23 mouse cellular contexts compared by ENCODE assay signal in the genomic region with DNA sequence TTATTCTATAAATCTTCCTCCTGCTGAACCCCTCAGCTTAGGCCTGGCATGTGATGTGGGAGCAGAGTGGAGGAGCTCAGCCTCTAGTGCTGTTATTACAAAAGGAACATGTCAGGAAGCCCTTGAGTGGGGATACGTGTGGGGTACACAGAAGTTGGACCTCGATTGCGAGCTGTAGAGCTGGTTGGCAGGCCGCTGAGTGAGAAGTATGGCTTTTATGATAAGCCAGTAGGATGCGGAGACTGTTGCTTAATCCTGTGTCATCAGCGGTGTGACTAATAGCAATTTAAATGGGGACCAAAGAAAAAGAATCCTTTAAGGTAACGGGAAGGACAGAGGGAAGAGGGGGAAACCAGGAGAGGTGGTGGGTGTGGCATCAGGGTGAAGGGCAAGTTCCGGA. TPM values are rescaled to one million over a fixed set of nuclear protein-coding genes. Genes with fewer than 3 reads are reported as not detected.
DNase-seq lines count a peak whose midpoint lies in the region; ATAC-seq and TF ChIP-seq lines count a peak whose summit lies in the region.
"Had no signal": no experiment of that assay in that cellular context is flagged by ENCODE, and none has a peak within 500 bp of the region (broad histone marks: within the 10 kb centered on the region; RNA-seq: fewer than 3 reads in every experiment).

No protein-coding gene starts in this region.

- H3K27me3 ChIP-seq in heart, embryonic 11.5 days (ENCODE audit: control insufficient read depth, insufficient read depth, low read length): no peaks in the 10 kb centered on the region
- H3K27me3 ChIP-seq in E14TG2a.4 (ENCODE audit: insufficient read depth, low read length): no peaks in the 10 kb centered on the region
- H3K27me3 ChIP-seq in liver, postnatal 0 days (ENCODE audit: insufficient read depth, low read length): no peaks in the 10 kb centered on the region
- H3K27me3 ChIP-seq: intestine, embryonic 15.5 days had no signal

- H3K4me1 ChIP-seq in heart, embryonic 11.5 days (ENCODE audit: control insufficient read depth, insufficient read depth, low read length): 0 out of 2 replicates have a peak, but pooled peaks cover 2% of the 10 kb centered on the region
- peaks cover 59% of the 10 kb centered on the region for H3K4me1 ChIP-seq in E14TG2a.4 (replicated peaks; ENCODE audit: low read depth, low read length)
- H3K4me1 ChIP-seq in liver, postnatal 0 days (ENCODE audit: insufficient read depth): peaks cover 3% of the 10 kb centered on the region; the same call in 1 of the 2 replicates
- H3K4me1 ChIP-seq: intestine, embryonic 15.5 days had no signal

- TF ChIP-seq EP300 in liver, postnatal 0 days (IDR thresholded peaks at IDR 0.05; ENCODE audit: low read depth): peak; percentile 28; the same call in 1 of the 2 replicates

- H3K4me2 ChIP-seq in heart, embryonic 11.5 days: no peak overlapping the region
- no peak overlapping the region for H3K4me2 ChIP-seq in liver, postnatal 0 days (ENCODE audit: low read depth, low read length)
- H3K4me2 ChIP-seq: intestine, embryonic 15.5 days; midbrain, embryonic 12.5 days had no signal

- no peak for ATAC-seq in heart, embryonic 11.5 days (replicated peaks; ENCODE audit: insufficient number of reproducible peaks, low FRiP score, low TSS enrichment)
- ATAC-seq in erythroblast, adult 5-6 weeks (replicated peaks; ENCODE audit: low FRiP score, poor library complexity, severe bottlenecking): peak; percentile 47
- ATAC-seq in liver, postnatal 0 days: peak; percentile 63
- ATAC-seq: forebrain, postnatal 0 days; hindbrain, embryonic 16.5 days; intestine, embryonic 15.5 days; lung, postnatal 0 days had no signal

- WGBS in heart, embryonic 11.5 days (ENCODE audit: insufficient replicate concordance): 50% methylated on average over 8 of the region's 8 CpGs
- WGBS in liver, postnatal 0 days (ENCODE audit: insufficient replicate concordance): 51% methylated on average over 8 of the region's 8 CpGs

- no peak overlapping the region for H3K27ac ChIP-seq in heart, embryonic 11.5 days (ENCODE audit: low read depth, low read length)
- no peak overlapping the region for H3K27ac ChIP-seq in liver, postnatal 0 days (ENCODE audit: low read depth)
- H3K27ac ChIP-seq: heart, adult 2 months; intestine, embryonic 15.5 days; macrophage; midbrain, embryonic 12.5 days had no signal

- H3K9ac ChIP-seq in heart, embryonic 11.5 days (ENCODE audit: low read depth, low read length): no peak overlapping the region
- no peak overlapping the region for H3K9ac ChIP-seq in liver, postnatal 0 days (replicated peaks)
- H3K9ac ChIP-seq: forebrain, postnatal 0 days; intestine, embryonic 15.5 days; midbrain, embryonic 12.5 days had no signal

- H3K36me3 ChIP-seq in heart, embryonic 11.5 days (ENCODE audit: control insufficient read depth, insufficient read depth, low read length): no peaks in the 10 kb centered on the region
- no peaks in the 10 kb centered on the region for H3K36me3 ChIP-seq in E14TG2a.4 (ENCODE audit: insufficient read depth, low read length)
- H3K36me3 ChIP-seq in liver, postnatal 0 days (replicated peaks; ENCODE audit: insufficient read depth, low read length): no peaks in the 10 kb centered on the region
- H3K36me3 ChIP-seq: intestine, embryonic 15.5 days; midbrain, embryonic 12.5 days had no signal

- peak; percentile 78 for DNase-seq in heart, adult 11 months
- no peak for DNase-seq in liver, postnatal 0 days
- DNase-seq in spleen, postnatal 4 days (ENCODE audit: low spot score in 2 of 2): no peak
- no peak for DNase-seq in urinary bladder, postnatal 4 days (ENCODE audit: low spot score in 2 of 2)
- DNase-seq in thymus, postnatal 4 days: no peak
- DNase-seq: cerebellum, adult 18-20 months; cerebellum, postnatal 25 days; embryo, embryonic 11 days; forebrain, postnatal 0 days; gastrocnemius, postnatal 14 days; heart, adult 2 months; heart, postnatal 4 days; kidney, adult 8-10 months; kidney, postnatal 10 days; right cerebral cortex, postnatal 14 days had no signal

- H3K9me3 ChIP-seq in heart, embryonic 11.5 days (replicated peaks; ENCODE audit: control insufficient read depth, low read length): no peaks in the 10 kb centered on the region
- H3K9me3 ChIP-seq in E14TG2a.4 (ENCODE audit: low read length): no peaks in the 10 kb centered on the region
- no peaks in the 10 kb centered on the region for H3K9me3 ChIP-seq in liver, postnatal 0 days (ENCODE audit: low read length)
- H3K9me3 ChIP-seq: intestine, embryonic 15.5 days; midbrain, embryonic 12.5 days had no signal

- H3K4me3 ChIP-seq in heart, embryonic 11.5 days (ENCODE audit: low read depth, low read length): no peak overlapping the region
- H3K4me3 ChIP-seq in E14TG2a.4 (replicated peaks; ENCODE audit: low read length): 0 out of 2 replicates have a peak overlapping the region, but pooled peaks have one; percentile 8
- H3K4me3 ChIP-seq in liver, postnatal 0 days (ENCODE audit: low read depth, low read length): no peak overlapping the region
- H3K4me3 ChIP-seq: heart, adult 2 months; intestine, embryonic 15.5 days; midbrain, embryonic 12.5 days had no signal

- TF ChIP-seq CTCF in E14TG2a.4 (conservative IDR thresholded peaks at IDR 0.05; ENCODE audit: low read length): no peak
- TF ChIP-seq CTCF in liver, postnatal 0 days (IDR thresholded peaks at IDR 0.05; ENCODE audit: low read depth): no peak

RNA-seq across cellular contexts. Expression of a gene that starts 8.3 kb away (rescaled TPM):
- polyA plus RNA-seq in heart, embryonic 11.5 days (2014; fragmentation: Nextera tagmentation; extraction: Ambion mirVana): 54.2 and 63.4 TPM in 2 replicates
- 55.9 and 73.4 TPM in 2 replicates for total RNA-seq in erythroblast, adult 5-6 weeks (2015; ENCODE audit: low replicate concordance)
- 49.8 and 56.6 TPM in 2 replicates for total RNA-seq in erythroblast, adult 5-6 weeks (2017; ENCODE audit: low replicate concordance)
- polyA plus RNA-seq in liver, postnatal 0 days (2015; fragmentation: Nextera tagmentation; extraction: Ambion mirVana): 22.8 and 26.8 TPM in 2 replicates
